Mouse (Mus musculus): Measurements from ENCODE around the gene Ttc7.
"Not testable (repeated sequence)": the region's sequence is repeated elsewhere in the genome, so short reads cannot be mapped to it uniquely, and the experiment has no call there.

The Ttc7 gene

GRCm38 (mm10) chr17:87286481-87287143 lies 3.9 kb downstream of the Ttc7 start:
- no peak for DNase-seq (ENCODE audit: low spot score in 2 of 2)

- DNase-seq (ENCODE audit: low spot score in 2 of 2): no peak
Measured at GRCm38 (mm10) chr17:87287197-87287777, 4.6 kb downstream of the Ttc7 start.

- no peak for DNase-seq (ENCODE audit: low spot score in 2 of 2)
Measured at GRCm38 (mm10) chr17:87288131-87288530, 5.4 kb downstream of the Ttc7 start.

- no peak for DNase-seq (ENCODE audit: low spot score in 2 of 2)
Measured at GRCm38 (mm10) chr17:87289367-87289766, 6.7 kb downstream of the Ttc7 start.

GRCm38 (mm10) chr17:87291037-87291436 lies 8.4 kb downstream of the Ttc7 start:
- no peak for DNase-seq (ENCODE audit: low spot score in 2 of 2)

- DNase-seq (ENCODE audit: low spot score in 2 of 2): no peak
Measured at GRCm38 (mm10) chr17:87291782-87292181, 9.1 kb downstream of the Ttc7 start.

- DNase-seq (ENCODE audit: low spot score in 2 of 2): no peak
Measured at GRCm38 (mm10) chr17:87293125-87293524, 10.4 kb downstream of the Ttc7 start.

GRCm38 (mm10) chr17:87295738-87296137 lies 13.1 kb downstream of the Ttc7 start:
- no peak for DNase-seq (ENCODE audit: low spot score in 2 of 2)

GRCm38 (mm10) chr17:87296701-87297100 lies 14.0 kb downstream of the Ttc7 start:
- DNase-seq (ENCODE audit: low spot score in 2 of 2): not testable (repeated sequence)

- DNase-seq (ENCODE audit: low spot score in 2 of 2): no peak
Measured at GRCm38 (mm10) chr17:87298944-87299343, 16.3 kb downstream of the Ttc7 start.

GRCm38 (mm10) chr17:87300340-87300739 lies 17.7 kb downstream of the Ttc7 start:
- DNase-seq (ENCODE audit: low spot score in 2 of 2): no peak

GRCm38 (mm10) chr17:87301607-87302006 lies 18.9 kb downstream of the Ttc7 start:
- not testable (repeated sequence) for DNase-seq (ENCODE audit: low spot score in 2 of 2)

GRCm38 (mm10) chr17:87302014-87302794 lies 19.5 kb downstream of the Ttc7 start:
- DNase-seq (ENCODE audit: low spot score in 2 of 2): no peak

GRCm38 (mm10) chr17:87304151-87304894 lies 21.6 kb downstream of the Ttc7 start:
- DNase-seq (ENCODE audit: low spot score in 2 of 2): no peak

GRCm38 (mm10) chr17:87305065-87305464 lies 22.4 kb downstream of the Ttc7 start:
- DNase-seq (ENCODE audit: low spot score in 2 of 2): no peak

GRCm38 (mm10) chr17:87306746-87307145 lies 24.1 kb downstream of the Ttc7 start:
- DNase-seq (ENCODE audit: low spot score in 2 of 2): no peak

- no peak for DNase-seq (ENCODE audit: low spot score in 2 of 2)
Measured at GRCm38 (mm10) chr17:87309073-87309788, 26.5 kb downstream of the Ttc7 start.

- no peak for DNase-seq (ENCODE audit: low spot score in 2 of 2)
Measured at GRCm38 (mm10) chr17:87310497-87310896, 27.8 kb downstream of the Ttc7 start.

GRCm38 (mm10) chr17:87312351-87312750 lies 29.7 kb downstream of the Ttc7 start:
- no peak for DNase-seq (ENCODE audit: low spot score in 2 of 2)

- DNase-seq (ENCODE audit: low spot score in 2 of 2): no peak
Measured at GRCm38 (mm10) chr17:87312924-87313870, 30.5 kb downstream of the Ttc7 start.

All from frontal cortex, postnatal 10 days (tissue).